Mouse (Mus musculus) limb, embryonic 14.5 days (tissue): Measurements from ENCODE around the gene Atf6. TPM values are rescaled to one million over a fixed set of nuclear protein-coding genes. Genes with fewer than 3 reads are reported as not detected.

Experiments used
- ATAC-seq: fragments of 200-750 bp; cut with Nextera tagmentation; 2 replicates; pipeline ENCODE4 v1.8.0; 2017; ENCODE audit warnings: low read depth, moderate number of reproducible peaks, moderate TSS enrichment; ENCODE audit not compliant: low FRiP score
- DNase-seq: peaks from one replicate; pipeline ENCODE4 v3.0.0-alpha.2; 2015; ENCODE audit warnings: low spot score
- H3K27ac ChIP-seq: fragments of 300-500 bp; sonication (generic); replicated peaks from 2 replicates; pipeline ENCODE4 v1.5.1; 2014; ENCODE audit warnings: low read depth, mild to moderate bottlenecking, low read length, moderate library complexity, mixed read lengths
- H3K27me3 ChIP-seq: fragments of 300-500 bp; sonication (generic); 2 replicates; pipeline ENCODE4 v1.6.1; 2014; ENCODE audit warnings: low read length, mixed read lengths; ENCODE audit not compliant: control insufficient read depth, insufficient read depth
- H3K36me3 ChIP-seq: fragments of 300-500 bp; sonication (generic); 2 replicates; pipeline ENCODE4 v1.6.1; 2014; ENCODE audit warnings: mild to moderate bottlenecking, low read length, moderate library complexity, mixed read lengths; ENCODE audit not compliant: control insufficient read depth, insufficient read depth
- H3K4me1 ChIP-seq: fragments of 300-500 bp; sonication (generic); 2 replicates; pipeline ENCODE4 v1.6.1; 2014; ENCODE audit warnings: antibody characterized with exemption, low read length, mixed read lengths; ENCODE audit not compliant: control insufficient read depth, insufficient read depth
- H3K4me2 ChIP-seq: fragments of 300-500 bp; sonication (generic); replicated peaks from 2 replicates; pipeline ENCODE4 v1.6.1; 2014; ENCODE audit warnings: low read depth, mild to moderate bottlenecking, low read length, moderate library complexity; ENCODE audit not compliant: severe bottlenecking
- H3K4me3 ChIP-seq: fragments of 300-500 bp; sonication (generic); replicated peaks from 2 replicates; pipeline ENCODE4 v1.5.1; 2014; ENCODE audit warnings: low read length
- H3K9ac ChIP-seq: fragments of 300-500 bp; sonication (generic); 2 replicates; pipeline ENCODE4 v1.6.1; 2014; ENCODE audit warnings: mild to moderate bottlenecking, low read depth, low read length, moderate library complexity; ENCODE audit not compliant: severe bottlenecking
- H3K9me3 ChIP-seq: fragments of 300-500 bp; sonication (generic); 2 replicates; pipeline ENCODE4 v1.6.1; 2016; ENCODE audit warnings: low read length; ENCODE audit not compliant: control insufficient read depth
- POLR2A ChIP-seq: fragments of 200-500 bp; IDR thresholded peaks from 2 replicates; pipeline ENCODE4 v1.8.0; 2012; ENCODE audit warnings: inconsistent platforms, mild to moderate bottlenecking, moderate library complexity, borderline replicate concordance; ENCODE audit not compliant: insufficient read depth, insufficient read length; ENCODE audit errors: extremely low read depth
- WGBS: fragments of 180-500 bp; shearing (Covaris S2); extraction: QIAGEN DNeasy Blood & Tissue Kit; methylation state at CpG from one replicate; pipeline ENCODE4 v1.1.7; 2014; 5-methylcytosine and 5-hydroxymethylcytosine counted together
- polyA plus RNA-seq, 2 experiments: library from polyadenylated mRNA; depleted of rRNA in 1 of 2; stranded (reverse) in 1 of 2; unstranded in 1 of 2; fragments of >200 nt; fragmentation: Nextera tagmentation in 1 of 2; extraction: Ambion mirVana in 1 of 2; gene quantifications; 2 replicates each; pipeline versions ENCODE4 v1.2.1 to v1.2.3; 2012 to 2014

Gene Atf6
- polyA plus RNA-seq, 2 experiments = 8.9 to 9.1 TPM

DNA sequence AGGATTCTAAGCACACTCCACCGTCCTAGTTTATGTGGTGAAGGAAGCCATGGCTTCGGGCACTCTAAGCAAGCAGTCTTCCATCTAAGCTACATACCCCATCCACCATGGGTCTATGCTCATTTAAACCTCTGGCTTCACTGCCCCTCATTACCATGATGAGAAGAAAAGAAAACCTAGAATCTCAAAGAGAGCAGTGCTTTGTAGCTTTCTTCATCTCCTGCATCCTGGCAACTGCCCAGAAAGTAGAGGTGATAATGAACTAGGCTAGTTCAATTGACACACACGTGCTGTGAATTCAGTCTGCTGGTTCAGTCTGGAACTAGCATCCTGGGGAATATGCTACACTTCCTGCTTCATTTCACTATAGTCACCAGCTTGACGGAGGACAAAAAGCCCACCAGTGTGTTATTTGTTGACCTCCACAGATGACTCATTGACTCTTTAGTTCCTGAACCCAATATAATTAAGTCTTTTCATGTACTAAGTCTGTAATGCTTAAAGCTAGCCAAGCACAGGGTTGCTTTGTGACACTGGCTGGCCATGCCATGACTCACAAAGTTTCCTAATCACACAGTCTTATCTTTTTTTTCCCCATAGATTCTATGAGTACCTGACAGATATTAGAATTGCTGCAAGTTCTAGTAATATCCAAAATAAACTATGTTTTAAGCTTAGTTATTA is 162.5 kb downstream of the Atf6 start:
- no peak overlapping the region for H3K27ac ChIP-seq
- DNase-seq (no peak), ATAC-seq (no peak)
- no peak overlapping the region for H3K9ac ChIP-seq
- H3K4me1 ChIP-seq = peaks cover 9% of the 10 kb centered on the region
- peaks cover 6% of the 10 kb centered on the region; the same call in 1 of the 2 replicates for H3K36me3 ChIP-seq
- TF ChIP-seq POLR2A = no peak
- no peaks in the 10 kb centered on the region for H3K27me3 ChIP-seq
- H3K4me3 ChIP-seq = no peak overlapping the region
- WGBS = 65% methylated on average over 4 of the region's 4 CpGs
- H3K9me3 ChIP-seq = no peaks in the 10 kb centered on the region
- no peak overlapping the region for H3K4me2 ChIP-seq

DNA sequence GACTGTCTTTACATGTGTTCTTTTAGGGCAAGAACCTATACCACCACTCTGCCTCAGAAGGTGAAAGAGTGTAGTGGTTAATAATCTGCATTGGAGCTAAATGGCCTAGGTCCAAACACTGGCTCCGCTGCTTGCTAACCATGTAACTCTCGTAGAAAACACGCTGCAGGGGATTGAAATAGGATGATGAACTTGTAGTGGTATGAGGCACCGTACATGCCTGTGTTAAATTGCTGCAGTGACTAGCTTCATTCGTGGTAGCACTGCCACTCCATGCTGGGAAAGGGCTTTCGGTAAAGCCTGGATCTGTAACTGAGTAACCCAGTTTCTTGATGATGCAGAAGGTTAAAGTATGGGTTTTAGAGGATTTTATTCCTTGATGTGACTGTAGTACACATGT is 163.5 kb downstream of the Atf6 start:
- H3K36me3 ChIP-seq = peaks cover 6% of the 10 kb centered on the region; the same call in 1 of the 2 replicates
- DNase-seq (no peak), ATAC-seq (no peak)
- H3K9me3 ChIP-seq = no peaks in the 10 kb centered on the region
- H3K4me2 ChIP-seq = no peak overlapping the region
- H3K4me1 ChIP-seq = peaks cover 10% of the 10 kb centered on the region
- H3K9ac ChIP-seq = no peak overlapping the region
- no peaks in the 10 kb centered on the region for H3K27me3 ChIP-seq
- TF ChIP-seq POLR2A = no peak
- WGBS = 84% methylated on average over 6 of the region's 6 CpGs
- H3K27ac ChIP-seq = no peak overlapping the region
- no peak overlapping the region for H3K4me3 ChIP-seq

DNA sequence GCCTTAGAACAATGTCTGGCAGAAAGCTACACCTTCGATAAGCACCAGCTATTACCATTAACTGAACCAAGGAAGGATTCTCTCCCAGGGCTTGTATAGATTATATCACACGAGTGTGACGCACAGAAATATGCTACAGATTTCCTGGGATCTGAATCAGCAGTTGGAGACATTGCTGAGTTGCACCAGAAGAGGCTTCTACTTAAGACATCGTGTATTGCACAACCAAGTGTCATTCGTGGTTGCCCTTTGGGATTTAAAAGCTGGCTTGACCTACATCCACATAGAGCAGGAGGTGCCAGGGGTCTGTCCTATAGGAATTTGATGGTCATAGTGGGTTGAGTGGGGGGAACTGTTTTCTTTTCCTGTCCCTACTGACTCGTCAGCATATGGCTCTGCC is 164.6 kb downstream of the Atf6 start:
- no peak overlapping the region for H3K4me2 ChIP-seq
- no peaks in the 10 kb centered on the region for H3K9me3 ChIP-seq
- H3K27me3 ChIP-seq = no peaks in the 10 kb centered on the region
- no peak overlapping the region for H3K9ac ChIP-seq
- TF ChIP-seq POLR2A = no peak
- no peak overlapping the region for H3K27ac ChIP-seq
- ATAC-seq (no peak), DNase-seq (no peak)
- H3K4me1 ChIP-seq = peaks cover 10% of the 10 kb centered on the region
- WGBS = 73% methylated on average over 6 of the region's 6 CpGs
- H3K4me3 ChIP-seq = no peak overlapping the region
- H3K36me3 ChIP-seq = peaks cover 3% of the 10 kb centered on the region; the same call in 1 of the 2 replicates

DNA sequence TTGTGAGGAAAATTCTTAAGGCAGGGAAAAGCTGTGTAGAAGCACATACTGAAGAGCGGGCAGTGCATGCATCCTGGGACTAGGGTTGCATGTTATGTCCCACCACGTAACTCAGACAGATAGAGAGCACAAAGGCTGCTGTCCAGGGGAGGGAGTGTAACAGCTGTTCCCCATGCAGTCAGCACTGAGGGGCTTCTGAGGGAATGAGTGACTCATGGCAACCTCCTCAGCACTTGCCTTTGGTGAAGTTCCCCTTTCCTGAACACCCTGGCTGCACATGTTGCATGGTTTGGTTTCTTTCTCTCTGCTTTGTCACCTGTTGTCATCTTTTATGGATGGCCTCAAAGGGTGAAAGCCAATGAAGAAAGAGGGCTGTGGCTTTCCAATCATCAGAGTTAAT is 165.3 kb downstream of the Atf6 start:
- H3K9ac ChIP-seq = no peak overlapping the region
- TF ChIP-seq POLR2A = no peak
- H3K27ac ChIP-seq = no peak overlapping the region
- 76% methylated on average over 2 of the region's 2 CpGs for WGBS
- no peak overlapping the region for H3K4me2 ChIP-seq
- H3K4me3 ChIP-seq = no peak overlapping the region
- ATAC-seq (peak; percentile 60), DNase-seq (no peak)
- no peaks in the 10 kb centered on the region for H3K36me3 ChIP-seq
- H3K4me1 ChIP-seq = peaks cover 10% of the 10 kb centered on the region
- H3K27me3 ChIP-seq = no peaks in the 10 kb centered on the region
- no peaks in the 10 kb centered on the region for H3K9me3 ChIP-seq

DNA sequence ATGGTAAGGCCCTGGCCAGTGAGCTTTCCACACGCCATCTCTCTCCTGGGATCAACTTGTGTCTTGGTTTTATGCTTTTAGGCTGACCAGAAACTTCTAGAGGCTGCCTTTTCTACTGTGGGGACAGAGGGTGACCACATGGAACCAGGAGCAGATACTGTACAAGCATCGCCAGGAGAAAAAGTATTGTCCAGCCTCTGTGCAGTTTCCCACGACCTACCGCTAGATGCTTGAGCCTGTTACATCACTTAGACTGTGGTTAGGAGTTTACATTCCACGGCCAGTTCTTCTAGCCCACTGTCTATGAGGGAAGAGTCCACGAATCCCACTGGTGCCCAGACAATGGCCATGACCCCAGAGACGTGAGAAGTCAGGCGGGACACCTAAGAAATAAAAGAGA is 166.0 kb downstream of the Atf6 start:
- H3K27ac ChIP-seq = peak overlapping the region; percentile 53
- ATAC-seq = no peak

More for the DNA sequence above, 166.0 kb downstream of the Atf6 start:
- WGBS = 78% methylated on average over 8 of the region's 8 CpGs
- no peak overlapping the region for H3K4me3 ChIP-seq
- H3K36me3 ChIP-seq = no peaks in the 10 kb centered on the region
- peaks cover 10% of the 10 kb centered on the region for H3K4me1 ChIP-seq
- H3K9ac ChIP-seq = no peak overlapping the region
- no peak overlapping the region for H3K4me2 ChIP-seq
- H3K9me3 ChIP-seq = no peaks in the 10 kb centered on the region
- no peak for DNase-seq
- no peak for TF ChIP-seq POLR2A
- H3K27me3 ChIP-seq = no peaks in the 10 kb centered on the region
